Comparison of ENCODE assay signal across 8 mouse cellular contexts in the genomic region with DNA sequence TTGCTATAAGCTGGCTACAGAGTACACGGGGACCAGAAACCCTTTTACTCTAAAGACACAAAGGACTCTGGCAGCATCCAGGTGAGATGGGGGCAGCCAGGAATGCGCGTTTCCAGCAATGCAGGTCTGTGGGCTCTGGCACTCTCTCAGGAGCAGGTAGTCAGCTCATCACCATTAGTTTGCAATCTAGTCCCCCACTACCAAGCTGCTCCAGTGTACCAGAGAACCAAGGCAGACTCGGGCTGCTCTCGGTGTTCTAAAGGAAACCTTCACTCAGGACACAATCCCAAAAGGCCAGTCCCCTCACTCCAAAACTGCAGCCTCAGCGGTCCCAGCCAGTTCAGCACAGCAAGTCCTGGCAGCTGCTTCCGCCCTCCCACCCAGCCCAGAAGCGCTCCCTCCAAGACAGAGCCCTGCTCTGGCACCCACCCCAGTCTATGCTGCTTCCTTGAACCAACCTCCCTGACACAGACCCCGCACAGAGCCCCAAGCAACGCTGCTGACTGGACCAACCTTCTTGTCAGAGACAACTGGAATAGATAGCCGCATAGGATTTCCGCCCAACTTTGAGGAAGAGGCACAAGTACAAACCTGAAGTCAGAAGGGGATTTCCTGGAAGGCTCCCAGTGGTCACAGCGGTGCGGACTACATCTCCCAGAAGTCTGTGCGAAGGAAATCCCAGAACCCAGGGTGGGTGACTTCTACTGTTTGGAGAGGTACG. TPM values are rescaled to one million over a fixed set of nuclear protein-coding genes. Genes with fewer than 3 reads are reported as not detected.
DNase-seq lines count a peak whose midpoint lies in the region; ATAC-seq and TF ChIP-seq lines count a peak whose summit lies in the region.
"Not testable (repeated sequence)": the region's sequence is repeated elsewhere in the genome, so short reads cannot be mapped to it uniquely, and the experiment has no call there.

Gene Zfp429 (minus strand): TSS at position 637 of the 721 bp plus-strand sequence.

- H3K4me3 ChIP-seq in embryonic facial prominence, embryonic 11.5 days (ENCODE audit: low read depth, low read length): peak within 1 kb of the TSS; percentile 52
- H3K4me3 ChIP-seq in intestine, postnatal 0 days (ENCODE audit: low read depth, low read length): peak within 1 kb of the TSS; percentile 70

- peak; percentile 93 for ATAC-seq in embryonic facial prominence, embryonic 11.5 days (replicated peaks; ENCODE audit: insufficient number of reproducible peaks, low FRiP score, low TSS enrichment, low read depth)
- ATAC-seq in granulocyte monocyte progenitor cell, adult 5-6 weeks (replicated peaks; ENCODE audit: poor library complexity, severe bottlenecking): peak; percentile 99
- peak; percentile 91 for ATAC-seq in intestine, postnatal 0 days

- H3K9me3 ChIP-seq in embryonic facial prominence, embryonic 11.5 days (replicated peaks; ENCODE audit: control insufficient read depth, low read length); intestine, postnatal 0 days (ENCODE audit: control insufficient read depth): not testable (repeated sequence)

- peak; percentile 76 for DNase-seq in adrenal gland, postnatal 10 days
- peak; percentile 81 for DNase-seq in embryonic facial prominence, embryonic 11.5 days (ENCODE audit: low spot score)
- peak; percentile 69 to 75 for DNase-seq in left cerebral cortex, postnatal 36 days (ENCODE audit: low spot score in 2 of 2)
- DNase-seq in mesoderm, embryonic 11.5 days (ENCODE audit: low read depth, low spot score): peak; percentile 50
- peak; percentile 56 to 69 for DNase-seq in right cerebral cortex, postnatal 36 days (ENCODE audit: low spot score in 2 of 2)
- peak; percentile 83 for DNase-seq in yolk sac, embryonic 10.5 days (ENCODE audit: low spot score)

- TF ChIP-seq CTCF in intestine, postnatal 0 days (IDR thresholded peaks at IDR 0.05; ENCODE audit: low read depth): not testable (repeated sequence)

- intact Hi-C loops in left cerebral cortex, postnatal 36 days (cut with DNase I): not testable (repeated sequence)

- H3K9ac ChIP-seq in embryonic facial prominence, embryonic 11.5 days (replicated peaks; ENCODE audit: low read length): peak within 1 kb of the TSS; percentile 48
- H3K9ac ChIP-seq in intestine, postnatal 0 days (ENCODE audit: low read depth, low read length): peak within 1 kb of the TSS; percentile 46

- peak within 1 kb of the TSS; percentile 58 for H3K4me2 ChIP-seq in embryonic facial prominence, embryonic 11.5 days (ENCODE audit: low read depth, low read length)
- H3K4me2 ChIP-seq in intestine, postnatal 0 days (replicated peaks; ENCODE audit: low read depth): peak within 1 kb of the TSS; percentile 66

- H3K36me3 ChIP-seq in embryonic facial prominence, embryonic 11.5 days (replicated peaks; ENCODE audit: control insufficient read depth, insufficient read depth, low read depth, low read length); intestine, postnatal 0 days (ENCODE audit: control insufficient read depth, insufficient read depth): not testable (repeated sequence)

- WGBS in embryonic facial prominence, embryonic 11.5 days: 2% methylated on average over 14 of the region's 16 CpGs
- WGBS in intestine, postnatal 0 days: 2% methylated on average over 14 of the region's 16 CpGs

- not testable (repeated sequence) for H3K4me1 ChIP-seq in embryonic facial prominence, embryonic 11.5 days (ENCODE audit: control insufficient read depth, insufficient read depth, low read length); intestine, postnatal 0 days (replicated peaks; ENCODE audit: control insufficient read depth, insufficient read depth, low read length)

- H3K27me3 ChIP-seq in embryonic facial prominence, embryonic 11.5 days (ENCODE audit: control insufficient read depth, insufficient read depth, low read length); intestine, postnatal 0 days (replicated peaks; ENCODE audit: control insufficient read depth, insufficient read depth, low read length): not testable (repeated sequence)

- H3K27ac ChIP-seq in embryonic facial prominence, embryonic 11.5 days (replicated peaks; ENCODE audit: low read depth, low read length): not testable (repeated sequence)
- peak within 1 kb of the TSS; percentile 46; the same call in 1 of the 2 replicates for H3K27ac ChIP-seq in intestine, postnatal 0 days (ENCODE audit: low read depth, low read length)

RNA-seq across cellular contexts. Expression of gene Zfp429, which starts in this region (rescaled TPM):
- total RNA-seq in adrenal gland, postnatal 10 days (2021): 1 to 10 TPM; 4.3 to 4.4 TPM
- 4.2 and 6.1 TPM in 2 replicates for polyA plus RNA-seq in embryonic facial prominence, embryonic 11.5 days (2014; fragmentation: Nextera tagmentation; extraction: Ambion mirVana)
- 5.4 and 15.3 TPM in 2 replicates for total RNA-seq in granulocyte monocyte progenitor cell, adult 5-6 weeks (2014; fragmentation: Nextera tagmentation)
- 5.6 and 6.1 TPM in 2 replicates for total RNA-seq in granulocyte monocyte progenitor cell, adult 5-6 weeks (2017)
- 4.1 and 5.0 TPM in 2 replicates for polyA plus RNA-seq in intestine, postnatal 0 days (2015; fragmentation: Nextera tagmentation; extraction: Ambion mirVana)
- total RNA-seq in left cerebral cortex, postnatal 36 days (2021): 1 to 10 TPM; 3.2 to 3.7 TPM
